Mouse (Mus musculus) midbrain, embryonic 10.5 days (tissue): ENCODE data around the gene Gm49391. TPM values are rescaled to one million over a fixed set of nuclear protein-coding genes. Genes with fewer than 3 reads are reported as not detected.
"Not testable (repeated sequence)": the region's sequence is repeated elsewhere in the genome, so short reads cannot be mapped to it uniquely, and the experiment has no call there.

ENCODE experiments used
- DNase-seq: peaks from one replicate; pipeline ENCODE4 v3.0.0-alpha.2; 2017; ENCODE audit warnings: low spot score
- H3K27ac ChIP-seq: fragments of 300-500 bp; sonication (generic); replicated peaks from 2 replicates; pipeline ENCODE4 v1.5.1; 2016; ENCODE audit warnings: mild to moderate bottlenecking
- H3K27me3 ChIP-seq: fragments of 300-500 bp; sonication (generic); 2 replicates; pipeline ENCODE4 v1.6.1; 2016; ENCODE audit warnings: low read depth, mild to moderate bottlenecking; ENCODE audit not compliant: poor library complexity, severe bottlenecking
- H3K36me3 ChIP-seq: fragments of 300-500 bp; sonication (generic); 2 replicates; pipeline ENCODE4 v1.6.1; 2016; ENCODE audit warnings: mild to moderate bottlenecking, moderate library complexity
- H3K4me1 ChIP-seq: fragments of 300-500 bp; sonication (generic); 2 replicates; pipeline ENCODE4 v1.6.1; 2016
- H3K4me3 ChIP-seq: fragments of 300-500 bp; sonication (generic); 2 replicates; pipeline ENCODE4 v1.5.1; 2016; ENCODE audit warnings: mild to moderate bottlenecking, moderate library complexity
- H3K9me3 ChIP-seq: fragments of 300-500 bp; sonication (generic); replicated peaks from 2 replicates; pipeline ENCODE4 v1.6.1; 2016; ENCODE audit warnings: mild to moderate bottlenecking
- WGBS: fragments of 180-500 bp; shearing (Covaris S2); methylation state at CpG from one replicate; pipeline ENCODE4 v1.1.7; 2016; 5-methylcytosine and 5-hydroxymethylcytosine counted together
- polyA plus RNA-seq: library from polyadenylated mRNA; unstranded; fragments of >200 nt; fragmentation: Nextera tagmentation; extraction: Ambion mirVana; gene quantifications from 2 replicates; pipeline ENCODE4 v1.2.1, GENCODE M21; 2016

Gm49391 gene
- 0.70 and 0.79 TPM in 2 replicates for polyA plus RNA-seq

DNA sequence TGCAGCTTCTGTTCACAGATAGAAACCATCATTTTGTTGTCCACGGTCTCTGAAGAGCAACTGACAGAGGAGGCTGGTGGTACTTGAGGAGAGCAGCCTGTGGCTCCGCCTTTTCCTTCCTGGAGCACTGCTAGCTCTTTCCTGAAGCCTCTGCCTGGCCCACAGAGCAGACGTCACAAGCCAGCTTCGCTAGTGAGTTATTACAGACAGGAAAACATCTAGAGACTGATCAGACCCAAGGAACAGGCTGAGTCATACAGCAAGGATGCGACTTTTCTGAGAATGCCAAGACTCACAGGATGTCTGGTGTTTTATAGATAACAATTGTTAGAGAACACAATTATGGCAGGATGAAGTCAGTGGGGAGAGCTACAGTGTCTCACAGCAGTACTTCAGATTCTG is at the start of gene Gm49391, which contains the start of gene Ctla2a:
Gm49391 (minus strand) TSS at position 72 of the 402 bp plus-strand sequence.
Ctla2a (minus strand) TSS at position 126 of the 402 bp plus-strand sequence.
- H3K36me3 ChIP-seq = no peaks in the 10 kb centered on the region

DNA sequence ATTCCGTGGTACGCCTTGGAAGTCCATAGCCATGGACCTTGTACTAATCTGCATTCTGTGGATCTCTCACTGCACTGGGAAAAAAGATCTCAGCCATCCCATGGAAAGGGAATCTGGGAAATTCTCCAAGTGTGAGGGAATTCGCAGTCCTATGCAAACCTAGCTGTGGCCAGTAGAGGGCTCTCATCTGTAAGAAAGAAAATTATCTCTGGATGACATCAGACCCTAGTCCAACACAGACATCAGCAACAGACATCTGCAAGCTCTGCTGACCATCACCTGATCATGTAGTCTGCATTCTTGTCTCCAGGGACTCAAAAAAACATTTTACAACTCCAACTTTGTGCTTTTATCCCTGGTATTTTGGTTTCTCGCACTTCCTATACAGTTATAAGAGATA is 35.9 kb upstream of the Gm49391 start:
- not testable (repeated sequence) for H3K4me3 ChIP-seq, H3K27me3 ChIP-seq, H3K27ac ChIP-seq, H3K4me1 ChIP-seq, H3K36me3 ChIP-seq, H3K9me3 ChIP-seq, DNase-seq
- 61% methylated on average over 4 of the region's 4 CpGs for WGBS

More for the DNA sequence above, at the start of gene Gm49391, which contains the start of gene Ctla2a:
- Histone ChIP-seq H3K4me1 (no peaks in the 10 kb centered on the region), H3K9me3 (peaks cover 21% of the 10 kb centered on the region), H3K4me3 (no peak within 1 kb of the TSS), H3K27ac (no peak within 1 kb of the TSS), H3K27me3 (no peaks in the 10 kb centered on the region)
- 70% methylated on average over 5 of the region's 5 CpGs for WGBS
- DNase-seq = no peak

DNA sequence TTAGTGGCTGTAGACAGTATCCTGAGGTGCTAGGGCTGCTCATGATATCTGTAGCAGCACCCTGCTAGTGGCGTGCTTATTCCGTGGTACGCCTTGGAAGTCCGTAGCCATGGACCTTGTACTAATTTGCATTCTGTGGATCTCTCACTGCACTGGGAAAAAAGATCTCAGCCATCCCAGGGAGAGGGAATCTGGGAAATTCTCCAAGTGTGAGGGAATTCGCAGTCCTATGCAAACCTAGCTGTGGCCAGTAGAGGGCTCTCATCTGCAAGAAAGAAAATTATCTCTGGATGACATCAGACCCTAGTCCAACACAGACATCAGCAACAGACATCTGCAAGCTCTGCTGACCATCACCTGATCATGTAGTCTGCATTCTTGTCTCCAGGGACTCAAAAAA is 27.6 kb upstream of the Gm49391 start:
- H3K9me3 ChIP-seq = peaks cover 29% of the 10 kb centered on the region
- 32% methylated on average over 5 of the region's 5 CpGs for WGBS
- not testable (repeated sequence) for H3K4me1 ChIP-seq, H3K36me3 ChIP-seq, H3K4me3 ChIP-seq, H3K27me3 ChIP-seq, H3K27ac ChIP-seq, DNase-seq

GRCm38 (mm10) chr13:60961706-60962105 is 25.3 kb upstream of the Gm49391 start:
- no peaks in the 10 kb centered on the region for H3K36me3 ChIP-seq
- no peak overlapping the region for H3K27ac ChIP-seq
- no peaks in the 10 kb centered on the region for H3K27me3 ChIP-seq
- WGBS = 68% methylated on average over 5 of the region's 5 CpGs
- H3K4me3 ChIP-seq = no peak overlapping the region
- no peak for DNase-seq
- no peaks in the 10 kb centered on the region for H3K4me1 ChIP-seq
- peaks cover 48% of the 10 kb centered on the region for H3K9me3 ChIP-seq

GRCm38 (mm10) chr13:60941884-60942283 is 5.5 kb upstream of the Gm49391 start, which contains the start of gene Tpbpa:
Gene Tpbpa (minus strand): TSS chr13:60941984.
- not testable (repeated sequence) for H3K27ac ChIP-seq, DNase-seq, H3K4me3 ChIP-seq, H3K27me3 ChIP-seq, H3K4me1 ChIP-seq, H3K36me3 ChIP-seq
- H3K9me3 ChIP-seq = peaks cover 52% of the 10 kb centered on the region
- WGBS = 76% methylated on average over 3 of the region's 3 CpGs

- not testable (repeated sequence) for DNase-seq, H3K27me3 ChIP-seq, H3K4me1 ChIP-seq, H3K36me3 ChIP-seq, H3K27ac ChIP-seq, H3K4me3 ChIP-seq
- 83% methylated on average over 2 of the region's 2 CpGs for WGBS
- H3K9me3 ChIP-seq = peaks cover 21% of the 10 kb centered on the region
These were observed 881 bp downstream of the Gm49391 start, which contains the start of gene Gm49393 for GRCm38 (mm10) chr13:60935490-60935889. Gene Gm49393 (minus strand): TSS chr13:60935590.

- DNase-seq, H3K36me3 ChIP-seq: not testable (repeated sequence)
- WGBS = 89% methylated on average over 2 of the region's 2 CpGs
These were observed 31.6 kb downstream of the Gm49391 start, which contains the start of gene Tpbpb for GRCm38 (mm10) chr13:60904780-60905179. Gene Tpbpb (minus strand): TSS chr13:60904880.

GRCm38 (mm10) chr13:60897328-60897727 is 39.0 kb downstream of the Gm49391 start, which contains the start of gene Ctla2b:
Gene Ctla2b (minus strand): TSS chr13:60897447.
- DNase-seq = no peak
- no peaks in the 10 kb centered on the region for H3K27me3 ChIP-seq

More at GRCm38 (mm10) chr13:60904780-60905179, 31.6 kb downstream of the Gm49391 start, which contains the start of gene Tpbpb:
- not testable (repeated sequence) for H3K27me3 ChIP-seq, H3K4me3 ChIP-seq, H3K4me1 ChIP-seq, H3K27ac ChIP-seq
- peaks cover 27% of the 10 kb centered on the region for H3K9me3 ChIP-seq

DNA sequence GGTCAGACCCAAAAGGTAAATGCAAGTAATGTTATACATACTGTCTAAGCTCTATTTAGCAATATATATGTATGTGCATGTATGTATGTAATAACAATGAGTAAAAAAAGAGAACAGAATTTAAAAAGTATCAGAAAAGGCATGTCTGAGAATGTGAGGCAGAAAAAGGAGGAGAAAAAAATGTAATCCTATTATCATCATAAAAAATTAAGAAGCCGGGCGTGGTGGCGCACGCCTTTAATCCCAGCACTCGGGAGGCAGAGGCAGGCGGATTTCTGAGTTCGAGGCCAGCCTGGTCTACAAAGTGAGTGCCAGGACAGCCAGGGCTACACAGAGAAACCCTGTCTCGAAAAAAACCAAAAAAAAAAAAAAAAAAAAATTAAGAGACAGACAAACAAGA is 39.6 kb downstream of the Gm49391 start, which contains the start of gene Gm49392:
Gm49392 (minus strand) TSS at position 101 of the 400 bp plus-strand sequence.
- not testable (repeated sequence) for H3K27ac ChIP-seq, H3K4me1 ChIP-seq, H3K27me3 ChIP-seq, H3K9me3 ChIP-seq, H3K4me3 ChIP-seq, DNase-seq, H3K36me3 ChIP-seq
- WGBS = 96% methylated on average over 7 of the region's 8 CpGs

More at GRCm38 (mm10) chr13:60897328-60897727, 39.0 kb downstream of the Gm49391 start, which contains the start of gene Ctla2b:
- Histone ChIP-seq H3K9me3 (peaks cover 13% of the 10 kb centered on the region), H3K36me3 (no peaks in the 10 kb centered on the region), H3K4me1 (no peaks in the 10 kb centered on the region), H3K27ac (no peak within 1 kb of the TSS), H3K4me3 (no peak within 1 kb of the TSS)
- 81% methylated on average over 3 of the region's 3 CpGs for WGBS

- no peak for DNase-seq
- Histone ChIP-seq H3K9me3 (peaks cover 9% of the 10 kb centered on the region; the same call in 1 of the 2 replicates), H3K27ac (no peak overlapping the region), H3K27me3 (no peaks in the 10 kb centered on the region), H3K4me1 (no peaks in the 10 kb centered on the region), H3K4me3 (no peak overlapping the region), H3K36me3 (no peaks in the 10 kb centered on the region)
These were observed 40.8 kb downstream of the Gm49391 start for GRCm38 (mm10) chr13:60895406-60896160.

GRCm38 (mm10) chr13:60892301-60892700 is 44.1 kb downstream of the Gm49391 start:
- no peak for DNase-seq
- no peak overlapping the region for H3K4me3 ChIP-seq
- 100% methylated on average over 1 of the region's 1 CpGs for WGBS
- H3K4me1 ChIP-seq = no peaks in the 10 kb centered on the region
- H3K9me3 ChIP-seq = peaks cover 9% of the 10 kb centered on the region; the same call in 1 of the 2 replicates
- no peaks in the 10 kb centered on the region for H3K27me3 ChIP-seq
- no peaks in the 10 kb centered on the region for H3K36me3 ChIP-seq
- no peak overlapping the region for H3K27ac ChIP-seq

- H3K36me3 ChIP-seq = no peaks in the 10 kb centered on the region
- 67% methylated on average over 1 of the region's 1 CpGs for WGBS
- no peak within 1 kb of the TSS for H3K4me3 ChIP-seq
These were observed 72.1 kb downstream of the Gm49391 start, which contains the start of gene 4930486L24Rik for GRCm38 (mm10) chr13:60864281-60864680. Gene 4930486L24Rik (minus strand): TSS chr13:60864475.

More at GRCm38 (mm10) chr13:60864281-60864680, 72.1 kb downstream of the Gm49391 start, which contains the start of gene 4930486L24Rik:
- DNase-seq = no peak
- H3K27ac ChIP-seq = no peak within 1 kb of the TSS
- H3K9me3 ChIP-seq = 0 out of 2 replicates have a peak, but pooled peaks cover 5% of the 10 kb centered on the region
- no peaks in the 10 kb centered on the region for H3K27me3 ChIP-seq
- no peaks in the 10 kb centered on the region for H3K4me1 ChIP-seq
